Mouse (Mus musculus): ENCODE measurements around the gene Otop3. TPM values are rescaled to one million over a fixed set of nuclear protein-coding genes. Genes with fewer than 3 reads are reported as not detected.
"Not testable (repeated sequence)": the region's sequence is repeated elsewhere in the genome, so short reads cannot be mapped to it uniquely, and the experiment has no call there.

The Otop3 gene
- total RNA-seq, 4 experiments from 2014 or later = not detected

DNA sequence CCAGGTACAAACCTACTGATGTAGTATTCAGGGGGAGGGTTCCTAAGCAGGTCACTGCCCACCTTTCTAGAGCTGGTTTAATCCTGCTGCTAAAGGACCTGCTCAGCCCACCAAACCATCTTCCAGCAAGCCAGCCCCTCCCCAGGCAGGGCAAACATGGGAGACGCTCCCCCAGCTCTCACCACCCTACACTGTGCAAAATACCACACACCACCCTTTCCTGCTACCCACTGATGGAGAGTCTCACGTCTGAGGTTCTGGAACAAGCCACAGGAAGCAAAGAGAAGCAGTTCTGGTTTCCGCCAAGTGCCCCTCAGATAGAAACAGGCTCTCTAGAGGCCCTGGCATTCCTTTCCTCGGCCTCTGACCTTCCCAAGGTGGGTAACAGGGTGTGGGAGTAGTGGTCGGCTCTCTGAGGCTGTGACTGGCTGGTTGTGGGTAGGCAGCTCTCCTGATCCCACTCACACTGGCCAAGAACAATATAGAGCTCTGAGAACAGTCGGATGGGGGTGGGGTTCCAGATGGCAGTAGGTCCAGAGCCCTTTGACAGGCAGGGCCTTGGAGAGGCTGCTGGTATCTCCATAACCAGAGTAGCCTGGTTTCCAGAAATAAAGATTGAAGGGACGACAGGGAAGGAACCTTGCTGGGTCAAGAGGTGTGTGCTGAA lies 31.6 kb downstream of the Otop3 start:
- DNase-seq (ENCODE audit: low spot score) = no peak

- no peak for DNase-seq (ENCODE audit: low spot score)
Measured at GRCm38 (mm10) chr11:115366706-115367394, 32.3 kb downstream of the Otop3 start.

GRCm38 (mm10) chr11:115367395-115367944 lies 32.9 kb downstream of the Otop3 start, which contains the start of gene Hid1:
Hid1 (minus strand) TSS chr11:115367756.
- DNase-seq (ENCODE audit: low spot score) = peak; percentile 73

GRCm38 (mm10) chr11:115370368-115370767 lies 35.8 kb downstream of the Otop3 start:
- DNase-seq (ENCODE audit: low spot score) = no peak

DNA sequence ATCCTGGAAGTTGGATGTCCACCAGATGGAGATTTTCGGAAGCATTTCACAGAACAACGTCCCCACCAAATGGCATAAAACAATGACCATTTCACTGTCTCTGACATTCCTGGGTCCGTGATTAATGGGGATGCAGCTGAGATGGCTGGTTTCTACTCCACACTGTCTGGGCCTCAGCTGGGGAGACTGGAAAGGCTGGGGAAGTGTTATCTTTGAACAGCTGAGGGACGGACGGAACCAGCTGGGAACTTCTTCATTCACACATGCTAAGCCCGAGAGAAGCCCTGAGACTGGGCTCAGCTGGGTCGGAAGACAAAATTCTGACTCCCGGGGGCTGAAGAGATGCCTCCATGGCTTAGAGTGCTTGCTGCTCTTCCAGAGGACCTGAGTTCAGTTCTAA lies 36.8 kb downstream of the Otop3 start:
- DNase-seq (ENCODE audit: low spot score) = no peak

- DNase-seq (ENCODE audit: low spot score) = no peak
Measured at GRCm38 (mm10) chr11:115372015-115372414, 37.5 kb downstream of the Otop3 start.

GRCm38 (mm10) chr11:115372737-115373136 lies 38.2 kb downstream of the Otop3 start:
- no peak for DNase-seq (ENCODE audit: low spot score)

DNA sequence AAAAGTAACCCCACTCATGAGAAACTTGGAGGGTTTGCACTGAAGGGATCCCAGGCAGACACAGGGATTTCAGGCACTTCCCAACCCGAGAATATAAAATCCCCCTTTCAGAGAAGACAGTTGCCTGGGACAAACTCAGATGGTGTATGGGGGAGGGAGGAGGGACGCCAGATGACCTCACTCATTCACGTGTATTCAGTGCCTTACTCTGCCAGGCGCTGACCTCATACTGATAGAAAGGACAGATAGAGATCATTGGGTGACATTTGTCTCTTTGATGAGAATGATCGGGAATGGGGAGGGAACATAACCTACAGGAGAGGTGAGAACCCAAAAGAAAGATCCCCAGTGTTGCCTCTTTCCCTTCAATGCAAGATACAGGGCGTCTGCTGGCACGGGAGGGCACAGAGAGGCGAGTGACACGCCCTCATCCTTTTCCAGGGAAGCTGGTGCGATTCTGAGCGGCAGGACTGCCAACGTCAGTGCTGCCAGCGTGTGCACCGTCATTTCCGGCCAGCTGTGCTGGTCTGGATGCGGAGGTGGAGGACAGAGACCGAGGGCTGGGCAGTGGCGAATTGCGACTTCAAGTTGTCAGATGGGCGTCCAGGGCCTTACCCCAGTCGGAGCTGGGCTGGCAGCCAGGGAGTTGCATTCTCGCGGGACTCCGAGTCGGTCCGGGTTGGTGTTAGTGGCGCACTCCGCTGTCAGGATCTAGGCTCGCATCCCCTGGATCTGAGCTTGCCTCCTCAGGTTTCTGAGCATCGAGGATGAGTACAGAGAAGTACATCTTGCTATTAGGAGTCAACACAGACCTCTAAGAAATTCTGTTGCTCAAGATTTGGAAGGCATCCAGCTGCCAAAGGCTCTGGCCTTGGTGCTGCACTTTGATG lies 39.5 kb downstream of the Otop3 start:
- DNase-seq (ENCODE audit: low spot score) = peak; percentile 61

DNA sequence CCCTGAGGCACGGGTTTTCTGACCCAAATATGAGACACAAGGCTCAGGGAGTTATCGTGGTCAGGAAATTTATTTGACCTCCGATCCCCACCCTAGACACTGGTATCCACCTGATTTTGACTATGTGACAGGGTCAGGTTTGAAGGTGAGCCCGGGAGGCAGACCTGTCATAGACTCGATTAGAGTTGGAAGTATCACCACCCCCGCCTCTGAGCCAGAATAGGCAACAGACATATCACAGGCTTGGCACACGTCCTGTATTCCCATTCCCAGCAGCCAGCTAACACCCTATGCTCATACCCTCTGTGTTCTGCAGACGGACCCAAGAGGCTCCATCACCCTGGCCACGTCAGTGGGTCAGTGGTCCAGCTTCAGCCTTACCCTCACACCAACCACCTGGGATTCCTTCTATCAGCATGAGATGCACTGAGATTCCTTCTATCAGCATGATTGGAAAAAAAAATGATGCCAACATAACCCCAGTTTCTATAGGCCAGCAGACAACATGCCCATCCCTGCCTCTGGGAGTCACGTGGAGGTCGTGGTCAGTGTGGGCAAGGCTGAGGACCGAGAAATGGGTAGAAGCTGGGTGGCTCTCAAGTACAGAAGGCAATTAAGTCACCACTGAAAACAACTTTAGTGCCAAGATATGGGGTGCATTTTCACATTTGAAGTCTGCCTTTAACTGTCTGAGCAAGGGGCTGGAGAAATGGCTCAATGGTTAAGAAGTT lies 40.3 kb downstream of the Otop3 start:
- no peak for DNase-seq (ENCODE audit: low spot score)

DNA sequence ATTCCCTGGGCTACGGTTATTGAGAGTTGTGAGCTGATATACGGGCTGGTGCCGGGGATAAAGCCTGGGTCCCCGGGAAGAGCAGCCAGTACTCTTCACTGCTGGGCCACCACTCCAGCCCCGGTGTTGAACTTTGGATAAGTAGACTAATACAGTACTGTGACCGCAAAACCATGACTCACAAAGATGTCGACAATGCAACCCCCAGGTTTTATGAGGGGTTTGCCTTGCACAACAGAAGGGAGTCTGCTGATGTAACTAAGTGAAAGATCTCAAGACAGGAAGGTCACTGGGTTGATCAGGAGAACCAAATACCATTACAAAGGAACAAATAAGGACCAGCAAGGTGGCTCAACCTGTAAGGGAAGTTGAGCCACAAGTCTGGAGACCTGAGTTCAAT lies 42.2 kb downstream of the Otop3 start:
- no peak for DNase-seq (ENCODE audit: low spot score)

DNA sequence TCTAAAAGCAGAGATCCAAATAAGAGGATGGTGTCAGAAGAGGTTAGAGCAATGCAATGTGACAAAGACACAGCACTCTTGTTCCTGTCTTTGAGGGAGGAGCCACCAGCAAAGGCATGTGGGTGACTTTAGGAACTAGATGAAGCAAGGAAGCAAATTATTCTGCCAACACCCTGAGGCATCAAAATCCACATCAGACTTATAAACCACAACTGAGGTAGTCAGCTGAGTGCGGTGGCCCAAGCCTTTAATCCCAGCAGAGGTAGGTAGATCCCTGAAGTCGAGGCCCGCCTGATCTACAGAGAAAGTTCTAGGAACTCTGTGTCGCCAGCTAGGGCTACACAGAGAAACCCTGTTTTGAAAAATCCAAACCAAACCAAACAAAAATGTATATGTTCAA lies 42.7 kb downstream of the Otop3 start:
- DNase-seq (ENCODE audit: low spot score) = no peak

GRCm38 (mm10) chr11:115377854-115378253 lies 43.3 kb downstream of the Otop3 start:
- no peak for DNase-seq (ENCODE audit: low spot score)

DNA sequence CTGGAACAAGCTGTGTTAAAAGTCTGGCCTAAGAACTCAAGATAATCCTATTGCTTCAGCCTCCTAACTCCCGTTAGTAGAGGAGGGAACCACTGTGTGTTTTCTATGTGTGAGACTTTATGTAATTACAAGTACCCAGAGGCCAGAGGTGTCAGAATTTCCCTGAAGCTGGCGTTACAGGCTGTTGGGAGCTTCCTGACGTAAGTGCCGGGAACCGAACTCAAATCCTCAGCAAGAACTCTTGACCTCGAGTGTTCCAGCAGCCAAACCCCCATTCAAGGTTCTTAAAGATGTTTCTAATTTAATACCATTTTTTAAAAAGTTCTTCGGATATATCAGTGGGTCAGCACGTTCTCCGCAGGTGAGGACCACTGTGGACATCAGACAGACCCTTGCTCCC lies 46.7 kb downstream of the Otop3 start:
- no peak for DNase-seq (ENCODE audit: low spot score)

- DNase-seq (ENCODE audit: low spot score) = peak; percentile 94
Measured at GRCm38 (mm10) chr11:115381743-115382539, 47.4 kb downstream of the Otop3 start, which contains the start of gene Cdr2l. Cdr2l (plus strand) TSS chr11:115381916.

DNA sequence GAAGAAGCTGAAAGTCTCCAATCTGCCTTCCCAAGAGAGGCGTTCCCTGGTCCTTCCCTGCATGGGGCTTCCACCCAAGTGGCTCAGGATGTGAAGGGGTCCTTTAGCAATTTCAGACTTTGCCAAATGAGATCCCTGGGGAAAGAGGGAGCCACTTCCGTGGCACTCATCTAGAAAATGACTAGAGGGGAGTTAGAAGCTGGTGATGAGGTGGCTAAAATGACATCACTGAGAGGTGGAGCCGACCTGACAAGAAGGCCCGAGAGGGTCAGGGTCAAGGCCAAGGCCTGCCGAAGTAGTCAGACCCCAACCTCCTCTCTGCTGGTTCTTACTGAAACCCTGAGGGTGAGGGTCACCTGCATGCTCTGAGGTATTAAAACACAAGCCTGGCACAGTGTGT lies 48.4 kb downstream of the Otop3 start:
- no peak for DNase-seq (ENCODE audit: low spot score)

DNA sequence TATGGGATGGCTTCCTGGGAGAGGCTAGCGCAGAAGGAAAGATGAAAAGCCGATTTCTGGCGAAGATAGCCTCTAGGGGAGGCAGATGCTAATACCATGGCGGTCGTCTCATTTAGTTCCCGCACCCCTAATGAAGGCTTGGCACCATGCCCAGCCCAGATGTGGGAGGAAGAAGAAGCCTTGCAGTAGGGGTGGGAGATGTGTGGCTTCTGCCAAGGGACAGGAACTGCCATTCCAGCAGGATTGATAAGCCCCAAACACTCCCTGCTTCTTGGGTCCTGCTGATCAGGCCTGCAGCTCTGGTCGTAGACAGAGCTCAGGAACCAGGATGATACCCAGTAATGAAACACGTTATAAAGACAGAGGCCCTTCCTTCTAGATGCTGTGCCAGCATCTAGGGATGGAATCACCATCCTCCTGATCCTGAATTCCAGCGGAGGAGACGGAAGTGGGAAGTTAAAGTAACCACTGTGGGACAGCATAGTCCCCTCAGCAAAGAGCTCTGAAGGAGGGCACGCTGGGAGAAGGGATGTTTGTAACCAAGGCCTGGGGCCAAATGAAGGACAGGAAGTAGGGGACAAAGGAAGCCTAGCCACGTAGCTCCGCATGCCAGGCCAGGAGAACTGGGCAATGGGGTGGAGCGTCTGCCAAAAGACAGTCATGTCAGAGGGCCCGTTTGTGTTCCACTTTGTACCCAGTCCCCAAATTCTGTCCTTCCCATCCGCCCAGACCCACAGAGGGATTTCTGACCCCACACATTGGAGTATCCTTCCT lies 49.4 kb downstream of the Otop3 start:
- DNase-seq (ENCODE audit: low spot score) = no peak

- DNase-seq (ENCODE audit: low spot score) = no peak
Measured at GRCm38 (mm10) chr11:115384587-115384986, 50.1 kb downstream of the Otop3 start.

DNA sequence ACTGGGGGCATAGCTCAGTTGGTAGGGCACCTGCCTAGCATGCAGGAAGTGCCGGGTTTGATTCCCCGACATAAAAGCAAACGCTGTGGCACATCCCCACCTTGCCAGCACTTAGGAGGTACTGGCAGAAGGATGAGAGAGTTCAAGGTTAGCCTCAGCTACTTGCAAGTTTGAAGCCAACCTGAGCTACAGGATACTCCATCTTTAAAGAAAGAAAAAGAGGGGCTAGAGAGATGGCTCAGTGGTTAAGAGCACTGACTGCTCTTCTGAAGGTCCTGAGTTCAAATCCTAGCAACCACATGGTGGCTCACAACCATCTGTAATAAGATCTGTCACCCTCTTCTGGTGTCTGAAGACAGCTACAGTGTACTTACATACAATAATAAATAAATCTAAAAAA lies 52.3 kb downstream of the Otop3 start:
- DNase-seq (ENCODE audit: low spot score) = not testable (repeated sequence)

DNA sequence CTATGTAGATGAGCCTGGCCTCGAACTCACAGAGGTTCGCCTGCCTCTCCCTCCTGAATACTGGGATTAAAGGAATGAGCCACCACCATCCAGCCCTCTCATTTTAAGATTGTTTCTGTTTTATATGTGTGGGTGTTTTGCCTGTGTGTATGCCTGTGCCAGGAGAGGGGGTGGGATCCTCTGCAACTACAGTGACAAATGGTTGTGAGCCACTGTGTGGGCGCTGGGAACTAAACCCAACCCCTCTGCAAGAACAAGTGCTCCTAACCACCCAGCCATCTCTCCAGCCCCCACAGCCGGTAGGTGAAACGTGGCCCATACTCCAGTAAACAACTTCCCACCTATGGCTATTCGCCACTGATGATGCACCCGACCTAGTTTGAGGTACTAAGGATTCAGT lies 56.8 kb downstream of the Otop3 start:
- DNase-seq (ENCODE audit: low spot score) = no peak

Data from heart, adult 8-10 months (tissue).